In genomic region chr3:55652321-55652720, GRCm38 (mm10) we compare ENCODE assay signal across 11 mouse cellular contexts.
DNase-seq lines count a peak whose midpoint lies in the region; ATAC-seq and TF ChIP-seq lines count a peak whose summit lies in the region.
"Had no signal": no experiment of that assay in that cellular context is flagged by ENCODE, and none has a peak within 500 bp of the region (broad histone marks: within the 10 kb centered on the region; RNA-seq: fewer than 3 reads in every experiment).

No protein-coding gene starts in this region.

- 61% methylated on average over 2 of the region's 2 CpGs for WGBS in intestine, embryonic 16.5 days
- WGBS in intestine, postnatal 0 days: 65% methylated on average over 2 of the region's 2 CpGs
- 58% methylated on average over 2 of the region's 2 CpGs for WGBS in heart, postnatal 0 days

- no peak overlapping the region for H3K9ac ChIP-seq in intestine, embryonic 16.5 days (ENCODE audit: low read depth, low read length)
- H3K9ac ChIP-seq in intestine, postnatal 0 days (ENCODE audit: low read depth, low read length): no peak overlapping the region
- H3K9ac ChIP-seq in heart, postnatal 0 days (replicated peaks; ENCODE audit: low read depth, low read length): no peak overlapping the region
- H3K9ac ChIP-seq: forebrain, embryonic 15.5 days; hindbrain, embryonic 15.5 days had no signal

- no peaks in the 10 kb centered on the region for H3K27me3 ChIP-seq in intestine, embryonic 16.5 days (replicated peaks; ENCODE audit: control insufficient read depth, insufficient read depth, low read length)
- H3K27me3 ChIP-seq in intestine, postnatal 0 days (replicated peaks; ENCODE audit: control insufficient read depth, insufficient read depth, low read length): no peaks in the 10 kb centered on the region
- H3K27me3 ChIP-seq in Patski: no peaks in the 10 kb centered on the region
- no peaks in the 10 kb centered on the region for H3K27me3 ChIP-seq in heart, postnatal 0 days (ENCODE audit: control insufficient read depth, insufficient read depth, low read length)
- H3K27me3 ChIP-seq: forebrain, embryonic 15.5 days; hindbrain, embryonic 15.5 days had no signal

- H3K4me1 ChIP-seq in intestine, embryonic 16.5 days (ENCODE audit: control insufficient read depth, insufficient read depth, low read length): no peaks in the 10 kb centered on the region
- no peaks in the 10 kb centered on the region for H3K4me1 ChIP-seq in intestine, postnatal 0 days (replicated peaks; ENCODE audit: control insufficient read depth, insufficient read depth, low read length)
- H3K4me1 ChIP-seq in heart, postnatal 0 days (ENCODE audit: control insufficient read depth, insufficient read depth): no peaks in the 10 kb centered on the region; the same call in 1 of the 2 replicates
- H3K4me1 ChIP-seq: hindbrain, embryonic 15.5 days had no signal

- peak; percentile 82 for DNase-seq in Patski (ENCODE audit: low read depth, low spot score)
- no peak for DNase-seq in heart, postnatal 0 days (ENCODE audit: low spot score)
- DNase-seq in layer of hippocampus, postnatal 14 days (ENCODE audit: low spot score in 2 of 2): no peak
- no peak for DNase-seq in frontal cortex, postnatal 10 days (ENCODE audit: low spot score in 2 of 2)

- no peaks in the 10 kb centered on the region for H3K9me3 ChIP-seq in intestine, embryonic 16.5 days (ENCODE audit: control insufficient read depth, low read length)
- no peaks in the 10 kb centered on the region for H3K9me3 ChIP-seq in intestine, postnatal 0 days (ENCODE audit: control insufficient read depth)
- no peaks in the 10 kb centered on the region for H3K9me3 ChIP-seq in heart, postnatal 0 days (replicated peaks; ENCODE audit: control insufficient read depth, low read length)
- H3K9me3 ChIP-seq: forebrain, embryonic 15.5 days; hindbrain, embryonic 15.5 days; limb, embryonic 10.5 days had no signal

- CTCF ChIA-PET in Patski (lab: Charles Lee): interaction anchor here (0.8 to 2.0 kb wide), 5 partner anchors 11 to 142 kb away, joined by 3 to 8 read pairs (median 3); no protein-coding TSS in a partner anchor

- H3K4me2 ChIP-seq in intestine, embryonic 16.5 days (ENCODE audit: low read depth, low read length): no peak overlapping the region
- no peak overlapping the region for H3K4me2 ChIP-seq in intestine, postnatal 0 days (replicated peaks; ENCODE audit: low read depth)
- H3K4me2 ChIP-seq in heart, postnatal 0 days (ENCODE audit: low read depth, low read length): no peak overlapping the region
- H3K4me2 ChIP-seq: forebrain, embryonic 15.5 days; hindbrain, embryonic 15.5 days had no signal

- H3K4me3 ChIP-seq in intestine, embryonic 16.5 days (ENCODE audit: low read length): no peak overlapping the region
- no peak overlapping the region for H3K4me3 ChIP-seq in intestine, postnatal 0 days (ENCODE audit: low read depth, low read length)
- H3K4me3 ChIP-seq in heart, postnatal 0 days (ENCODE audit: low read depth, low read length): no peak overlapping the region
- H3K4me3 ChIP-seq: forebrain, embryonic 15.5 days; hindbrain, embryonic 15.5 days; limb, embryonic 10.5 days had no signal

- no peaks in the 10 kb centered on the region for H3K36me3 ChIP-seq in intestine, embryonic 16.5 days (ENCODE audit: control insufficient read depth, insufficient read depth, low read length)
- H3K36me3 ChIP-seq in intestine, postnatal 0 days (ENCODE audit: control insufficient read depth, insufficient read depth): no peaks in the 10 kb centered on the region
- no peaks in the 10 kb centered on the region for H3K36me3 ChIP-seq in heart, postnatal 0 days (replicated peaks; ENCODE audit: control insufficient read depth, insufficient read depth, low read length)
- H3K36me3 ChIP-seq: limb, embryonic 10.5 days had no signal

- no peak for TF ChIP-seq EP300 in heart, postnatal 0 days (IDR thresholded peaks at IDR 0.05; ENCODE audit: low read depth)

- in situ Hi-C loops in Patski (cut with MboI; ENCODE audit: low pct_unique_long_range_greater_than_20kb): no loop called here

- TF ChIP-seq CTCF in intestine, postnatal 0 days (IDR thresholded peaks at IDR 0.05; ENCODE audit: low read depth): no peak
- TF ChIP-seq CTCF in Patski (IDR thresholded peaks at IDR 0.05): no peak
- no peak for TF ChIP-seq CTCF in heart, postnatal 0 days (IDR thresholded peaks at IDR 0.05; ENCODE audit: low read depth)

- ATAC-seq in intestine, embryonic 16.5 days: peak; percentile 42
- ATAC-seq in intestine, postnatal 0 days: no peak
- ATAC-seq in Patski: peak; percentile 96
- 0 out of 2 replicates have a peak, but pooled peaks have one; percentile 8 for ATAC-seq in heart, postnatal 0 days (ENCODE audit: insufficient read depth, low read depth)
- ATAC-seq in megakaryocyte, adult 5-6 weeks (ENCODE audit: poor library complexity, severe bottlenecking): peak; percentile 98
- no peak for ATAC-seq in activated CD4-positive, CD25-positive, alpha-beta regulatory T cell, adult 4 months
- ATAC-seq: forebrain, embryonic 15.5 days had no signal

- POLR2A ChIA-PET in Patski (lab: Charles Lee): interaction anchor here (1.5 kb wide), 1 partner anchor 10 kb away, joined by 4 read pairs; no protein-coding TSS in a partner anchor

- no peak overlapping the region for H3K27ac ChIP-seq in intestine, embryonic 16.5 days (ENCODE audit: low read length)
- H3K27ac ChIP-seq in intestine, postnatal 0 days (ENCODE audit: low read depth, low read length): no peak overlapping the region
- no peak overlapping the region for H3K27ac ChIP-seq in heart, postnatal 0 days (ENCODE audit: low read depth)
- H3K27ac ChIP-seq: forebrain, embryonic 15.5 days; hindbrain, embryonic 15.5 days; limb, embryonic 10.5 days had no signal

Comparison
In these comparisons a context has a peak if more than half of its experiments do, and no peak if none do; other contexts are left out.
1. ATAC-seq: peak in intestine, embryonic 16.5 days (single experiment), Patski (single experiment), heart, postnatal 0 days (single experiment) and megakaryocyte, adult 5-6 weeks (single experiment); none in intestine, postnatal 0 days (single experiment) and activated CD4-positive, CD25-positive, alpha-beta regulatory T cell, adult 4 months (single experiment).